Mouse (Mus musculus): ENCODE measurements around the gene 3425401B19Rik.
A peak's percentile ranks its signal among the peaks of the same experiment; 100 is the strongest.

The 3425401B19Rik gene

DNA sequence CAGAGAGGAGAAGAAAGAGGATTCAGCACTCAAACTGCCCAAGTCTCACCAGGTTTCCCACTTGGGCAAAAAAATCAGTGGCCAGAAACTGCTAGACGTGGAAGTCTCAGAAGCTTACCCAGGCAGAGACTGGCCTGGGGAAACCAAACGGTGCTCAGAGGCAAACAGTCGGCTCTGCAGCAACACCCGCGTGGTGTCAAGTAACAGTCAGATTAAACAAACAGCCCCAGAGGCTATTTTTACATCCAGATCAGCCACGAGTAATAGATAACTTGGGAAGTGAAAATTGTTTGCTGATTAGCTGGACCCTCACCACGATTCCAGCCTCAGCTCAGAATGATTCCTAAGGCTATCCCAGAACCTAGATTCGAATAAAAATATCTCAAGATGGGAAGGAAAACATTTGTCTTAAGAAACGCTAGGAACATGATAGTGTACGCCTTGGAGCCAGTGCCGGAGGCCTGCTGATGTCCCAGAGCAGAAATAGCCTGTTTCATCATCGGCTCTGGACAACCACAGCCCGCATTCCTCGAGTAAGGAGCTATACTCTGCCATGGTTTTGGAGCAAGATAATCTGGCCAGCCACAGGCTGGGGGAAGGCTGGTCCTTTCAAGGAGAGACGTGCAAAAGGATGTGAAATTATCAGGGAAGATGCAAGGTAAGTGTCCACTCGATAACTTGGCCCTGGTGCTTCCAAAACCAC, at the start of gene 3425401B19Rik:
3425401B19Rik (minus strand) TSS at position 170 of the 703 bp plus-strand sequence.
- DNase-seq = peak in 1 of 2 experiments; percentile 2

DNA sequence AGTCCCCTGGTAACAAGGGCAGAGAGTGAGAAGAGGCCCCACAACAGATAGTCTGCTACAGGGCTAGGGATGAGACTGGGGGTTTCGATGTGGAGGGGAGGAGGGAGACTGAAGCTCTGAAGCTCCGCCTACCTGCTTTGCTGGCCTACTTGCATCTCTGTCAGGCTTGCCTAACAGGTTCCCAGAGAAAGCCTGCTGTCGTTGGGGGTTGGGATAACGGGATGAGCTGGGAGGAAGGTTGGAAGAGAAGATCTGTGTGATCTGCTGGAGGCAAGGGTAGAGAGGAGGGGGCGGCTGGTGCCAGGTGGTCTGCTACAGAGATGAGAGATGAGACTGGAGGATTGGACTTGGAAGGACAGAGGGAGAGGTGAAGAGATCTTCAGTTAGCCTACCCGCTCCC, 47.9 kb upstream of the 3425401B19Rik start:
- no peak for DNase-seq

DNA sequence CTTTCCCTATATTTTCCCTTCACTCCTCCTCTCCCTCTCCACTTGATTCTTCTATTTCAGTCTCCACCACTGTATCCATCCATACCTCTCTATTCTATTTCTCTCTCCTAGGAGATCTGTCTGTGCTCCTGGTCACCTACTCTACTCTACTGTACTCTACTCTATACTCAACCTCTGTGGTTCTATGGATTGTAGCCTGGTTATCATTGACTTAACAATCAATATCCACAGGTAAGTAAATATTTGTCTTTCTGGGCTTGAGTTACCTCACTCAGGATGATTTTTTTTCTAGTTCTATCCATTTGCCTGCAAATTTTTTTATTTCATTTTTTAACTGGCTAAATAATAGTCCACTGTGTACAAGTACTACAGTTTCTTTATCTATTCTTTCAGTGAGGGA, 41.8 kb upstream of the 3425401B19Rik start:
- DNase-seq = no peak

DNA sequence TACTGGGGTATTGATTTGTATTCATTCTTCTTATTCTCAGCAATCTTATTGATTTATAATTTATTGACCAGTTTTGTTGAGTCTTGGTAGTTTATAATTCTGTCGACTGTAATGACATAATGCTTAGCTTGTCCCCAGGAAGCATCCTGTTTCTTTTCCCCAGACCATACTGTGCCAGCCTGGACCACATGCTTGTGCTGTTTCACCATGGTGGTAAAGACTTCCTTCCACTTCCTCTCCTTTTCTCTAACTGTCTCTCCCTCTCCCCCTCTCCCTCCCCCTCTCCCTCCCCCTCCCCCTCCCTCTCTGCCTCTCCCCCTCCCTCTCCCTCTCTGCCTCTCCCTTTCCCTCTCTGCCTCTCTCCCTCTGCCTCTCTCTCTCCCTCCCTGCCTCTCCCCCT, 36.4 kb upstream of the 3425401B19Rik start:
- no peak for DNase-seq

DNA sequence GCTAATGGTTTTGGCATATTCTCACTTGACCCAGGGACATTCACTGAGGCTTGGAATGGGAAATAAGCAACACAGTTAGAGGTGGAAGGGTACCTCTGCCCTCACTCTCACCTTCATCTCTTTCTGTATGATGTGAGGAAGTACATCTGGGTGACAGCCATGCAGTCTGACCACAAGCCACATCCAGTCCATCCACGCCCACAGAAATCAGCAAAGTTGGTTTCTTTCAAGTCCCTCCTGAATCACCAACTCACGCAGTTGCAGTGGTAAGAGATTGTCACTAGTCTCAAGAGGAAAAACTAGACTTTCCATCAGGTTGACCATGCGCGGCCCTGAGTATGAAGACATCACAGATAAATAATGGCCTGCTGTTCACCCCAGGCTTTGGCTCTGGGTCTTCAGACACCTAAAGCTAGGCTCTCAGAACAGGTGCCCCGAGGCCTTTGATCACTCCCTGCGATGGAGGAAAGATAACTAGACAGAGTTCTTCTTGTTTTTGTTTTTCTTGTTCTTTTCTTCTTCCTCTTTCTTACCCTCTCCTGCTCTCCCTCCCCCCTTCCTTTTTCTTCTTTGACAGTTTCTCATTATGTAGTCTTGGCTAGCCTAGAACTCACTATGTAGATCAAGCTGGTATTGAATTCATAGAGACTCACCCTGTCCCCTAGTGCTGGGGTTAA, 31.8 kb upstream of the 3425401B19Rik start:
- no peak for DNase-seq

DNA sequence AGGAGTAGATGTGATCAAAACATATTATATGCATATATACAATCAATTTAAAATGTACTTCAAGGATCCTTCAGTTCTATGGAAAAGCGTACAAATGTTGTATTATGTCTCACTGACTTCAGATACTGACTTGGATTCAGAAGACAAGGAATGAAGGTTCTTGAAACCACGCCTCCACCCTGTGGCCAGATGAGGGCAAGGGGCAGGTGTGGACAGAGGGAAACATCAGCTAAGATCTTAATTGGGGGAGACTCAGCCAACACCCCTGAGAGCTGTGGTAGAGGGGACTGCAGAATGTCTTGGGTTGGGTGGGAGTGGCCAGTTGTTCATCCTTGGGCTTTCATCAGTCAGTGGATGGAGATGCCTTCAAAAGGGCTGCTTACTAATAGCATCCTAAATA, 30.4 kb upstream of the 3425401B19Rik start:
- DNase-seq = no peak

DNA sequence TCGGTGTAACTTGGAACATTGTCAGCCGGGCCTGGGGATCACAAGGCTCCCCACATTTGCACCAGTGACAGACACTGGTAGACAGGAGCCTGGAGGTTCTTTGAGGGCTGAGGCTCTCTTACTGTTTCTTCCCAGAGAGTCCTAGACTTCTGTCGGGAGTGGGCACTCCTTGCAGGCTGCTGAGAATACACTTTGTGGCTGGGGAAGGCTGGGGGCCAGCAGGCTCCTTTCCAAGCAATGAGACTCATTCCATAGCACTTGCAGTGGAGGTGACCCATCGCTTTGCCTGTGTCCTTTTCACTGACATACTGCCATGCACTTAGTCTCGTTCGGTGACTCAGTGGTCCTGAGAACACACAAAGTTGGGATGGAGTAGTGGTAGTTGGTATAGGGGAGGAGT, 30.0 kb upstream of the 3425401B19Rik start:
- no peak for DNase-seq

DNA sequence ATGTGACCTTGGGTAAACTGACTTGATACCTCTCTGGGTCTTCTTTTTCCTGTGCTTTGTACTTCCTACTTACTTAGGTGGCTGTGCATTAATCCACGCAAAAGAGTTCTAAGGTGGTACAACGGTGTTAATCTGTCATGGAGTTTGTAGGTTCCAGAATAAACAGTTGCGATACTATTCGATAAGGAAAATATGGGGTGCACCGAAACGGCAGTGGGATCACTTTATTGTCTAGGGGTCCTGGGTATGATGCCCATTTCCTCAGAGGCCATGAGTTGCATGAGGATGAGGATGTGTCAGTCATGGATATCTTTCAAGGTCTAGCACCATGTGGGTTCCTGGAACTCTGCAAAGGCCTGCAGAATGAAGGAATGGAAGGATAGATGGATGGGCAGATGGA, 24.8 kb upstream of the 3425401B19Rik start:
- DNase-seq = no peak

DNA sequence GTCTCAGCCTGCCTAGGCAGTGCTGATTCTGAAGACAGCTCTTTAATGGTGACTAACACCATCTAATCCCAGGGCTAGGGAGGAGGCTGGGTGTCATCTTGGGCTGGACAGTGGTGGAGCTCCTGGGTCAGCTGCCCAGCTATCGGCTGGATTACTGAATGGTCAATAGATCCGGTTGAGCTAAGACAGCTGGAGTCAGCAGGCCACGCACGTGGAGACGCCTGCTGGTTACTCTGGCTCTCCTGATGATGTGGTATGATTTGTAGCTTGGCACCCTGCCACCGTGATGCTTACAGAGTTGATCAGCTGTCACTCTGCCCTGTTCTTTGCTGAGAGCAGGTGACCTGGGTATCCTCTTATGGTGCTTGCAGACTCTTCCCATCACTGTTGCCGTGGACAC, 23.7 kb upstream of the 3425401B19Rik start:
- DNase-seq = no peak

DNA sequence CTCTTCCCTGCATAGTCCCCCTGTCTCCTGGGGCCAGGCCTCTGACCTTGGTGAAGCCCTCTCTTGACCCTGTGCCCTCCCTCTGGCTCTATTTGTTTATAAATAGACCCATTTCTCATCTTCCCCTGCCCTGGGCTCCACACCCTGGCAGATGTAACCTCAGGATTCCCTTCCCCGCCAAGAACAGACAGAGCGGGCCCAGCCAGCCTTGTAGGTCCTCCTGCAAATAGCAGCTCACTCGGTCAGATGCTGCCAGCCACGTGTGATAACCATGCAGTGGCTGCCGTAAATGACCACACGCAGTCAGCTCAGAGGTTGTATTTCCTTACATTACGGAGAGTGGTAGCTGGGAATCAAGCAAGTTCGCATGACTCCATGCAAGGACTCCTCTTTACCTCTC, 22.8 kb upstream of the 3425401B19Rik start:
- no peak for DNase-seq

DNA sequence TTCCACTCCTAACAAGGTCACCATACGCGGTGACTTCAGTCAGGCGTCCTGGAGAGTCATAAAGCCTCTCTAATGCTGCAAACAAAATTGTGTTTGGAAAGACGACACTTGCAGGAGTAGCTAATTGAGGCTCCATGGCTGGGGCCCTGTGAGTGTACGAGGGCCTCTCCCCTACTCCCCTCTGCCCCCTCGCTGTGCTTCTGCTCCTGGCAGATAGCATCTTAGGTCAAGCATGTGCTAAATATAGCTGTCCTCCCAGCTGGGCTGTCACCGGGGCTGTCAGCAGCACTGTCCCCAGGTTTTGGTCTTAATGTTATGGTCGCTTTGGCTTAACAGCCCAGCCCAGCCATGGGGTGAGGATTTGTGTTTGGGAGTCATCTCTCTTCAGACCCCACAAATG, 15.9 kb upstream of the 3425401B19Rik start:
- no peak for DNase-seq

DNA sequence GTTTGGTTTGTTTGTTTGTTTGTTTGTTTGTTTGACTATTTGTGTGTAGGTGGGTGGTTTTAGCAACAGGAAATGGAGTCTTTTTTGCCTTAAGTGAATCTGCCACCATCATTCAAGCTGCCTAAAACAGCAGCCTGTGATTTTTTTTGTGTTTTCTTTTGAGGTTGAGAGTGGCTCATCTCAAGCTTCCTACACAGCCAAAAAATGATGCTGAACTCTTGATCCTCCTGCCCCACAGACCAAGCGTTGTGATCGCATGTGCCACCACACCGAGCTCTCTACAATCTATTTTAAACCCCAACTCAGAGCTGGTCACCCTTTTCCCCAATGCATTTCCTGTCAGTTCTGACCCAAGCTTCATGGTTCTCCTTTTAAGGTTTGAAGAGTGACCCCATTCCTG, 13.5 kb upstream of the 3425401B19Rik start:
- DNase-seq = no peak

DNA sequence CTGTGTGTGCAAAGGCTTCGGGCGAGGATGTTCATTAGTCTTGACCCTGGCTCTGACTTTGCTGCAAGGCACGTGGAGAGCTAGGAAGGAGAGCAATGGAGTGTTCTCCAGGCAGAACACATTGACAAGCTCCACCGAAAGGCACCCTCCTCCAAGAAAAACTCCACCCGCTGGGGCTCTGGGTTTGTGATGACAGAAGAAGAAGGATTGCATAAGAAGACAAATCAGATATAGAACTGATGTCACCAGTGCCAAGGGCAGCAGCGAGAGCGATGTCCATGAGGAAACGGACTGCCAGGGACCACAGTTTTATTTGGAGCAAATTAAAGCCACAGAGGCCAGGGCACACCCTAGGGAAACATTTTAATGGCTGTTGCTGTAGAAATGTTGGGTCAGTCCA, 12.7 kb upstream of the 3425401B19Rik start:
- DNase-seq = no peak

DNA sequence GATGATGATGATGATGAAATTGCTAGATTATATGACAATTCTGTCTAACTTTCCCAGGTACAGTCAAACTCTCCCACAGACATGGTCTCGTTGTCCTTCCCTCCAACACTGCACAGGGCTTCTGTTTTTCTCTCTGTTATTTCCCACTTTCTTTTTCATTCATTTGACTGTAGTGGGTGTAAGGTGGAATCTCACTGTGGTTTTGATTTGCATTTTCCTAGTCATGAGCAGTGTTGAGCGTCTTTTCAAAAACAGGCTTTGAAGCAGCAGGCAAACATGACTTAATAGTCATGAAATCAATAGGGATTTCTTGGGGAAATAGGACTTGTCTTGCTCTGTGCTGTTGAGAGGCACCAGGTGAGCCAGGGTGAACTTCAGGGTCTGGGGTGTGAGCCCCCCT, 11.3 kb upstream of the 3425401B19Rik start:
- no peak for DNase-seq

DNA sequence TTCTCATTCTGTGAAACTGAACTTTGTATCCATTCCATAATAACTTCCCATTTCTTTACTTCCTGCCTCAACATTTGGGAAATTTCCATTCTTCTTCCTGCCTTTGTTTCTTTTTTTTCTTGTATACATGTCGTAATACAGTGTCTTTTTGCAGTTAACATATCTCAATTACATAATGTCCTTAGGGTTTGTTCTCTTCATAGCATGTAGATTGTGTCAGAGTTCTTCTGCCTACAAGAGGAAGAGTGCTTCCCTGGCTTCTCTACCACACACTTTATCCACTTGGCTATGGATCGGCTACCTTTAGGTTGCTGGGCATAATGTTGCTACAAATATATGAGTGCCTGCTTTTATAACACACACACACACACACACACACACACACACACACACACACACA, 10.8 kb upstream of the 3425401B19Rik start:
- DNase-seq = no peak

DNA sequence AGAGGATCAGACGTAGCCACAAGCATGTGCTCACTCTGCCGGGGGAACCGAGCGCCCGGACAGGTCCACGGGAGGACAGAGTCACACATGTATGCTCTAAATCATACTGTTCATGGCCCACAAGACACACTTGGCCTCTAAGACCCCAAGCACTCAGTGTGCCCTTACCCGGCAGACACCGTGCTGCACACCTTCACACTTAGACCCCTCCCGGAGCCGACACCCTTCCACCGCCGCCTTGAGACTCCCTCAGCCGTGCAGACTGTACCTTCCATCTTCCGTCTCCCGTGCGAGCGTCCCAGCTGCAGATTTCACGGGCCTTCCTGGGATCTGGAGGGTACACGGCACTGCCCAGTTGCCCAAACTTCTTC, 373 bp downstream of the 3425401B19Rik start:
- no peak for DNase-seq

DNA sequence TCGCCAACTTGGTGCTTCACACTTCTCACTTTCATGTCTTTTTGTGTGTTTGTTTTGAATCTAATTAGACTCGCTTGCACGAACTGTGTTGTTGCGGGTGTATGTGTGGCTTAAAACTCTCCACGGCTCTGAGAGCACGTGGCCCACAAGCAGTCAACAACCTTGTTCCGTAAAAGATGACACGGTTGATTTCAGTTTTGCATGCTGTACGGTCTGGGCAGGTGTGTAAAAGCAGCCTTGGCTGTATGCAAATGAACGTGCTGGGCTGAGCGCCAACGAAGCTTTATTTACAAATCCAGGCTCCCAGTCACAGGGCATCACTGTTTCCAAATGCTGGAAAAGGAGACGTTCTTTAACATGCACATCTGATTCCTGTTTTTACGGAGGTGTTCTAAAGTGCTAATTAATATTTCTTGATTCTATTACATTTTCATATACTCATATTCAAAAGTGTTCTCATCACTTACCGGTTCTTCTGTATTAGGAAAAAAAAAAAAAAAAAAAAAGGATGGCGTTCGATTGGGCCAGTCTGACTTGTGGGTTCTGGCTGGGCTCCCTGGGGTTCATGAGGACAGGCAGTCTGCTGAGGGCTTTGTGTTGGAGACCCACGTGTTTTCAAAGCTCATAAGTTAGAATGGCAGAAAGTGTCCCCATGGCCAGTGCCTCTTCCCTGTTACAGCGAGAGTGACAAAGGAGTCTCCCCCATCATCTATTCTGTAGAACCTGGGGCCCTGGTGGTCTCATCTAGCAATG, 935 bp downstream of the 3425401B19Rik start:
- no peak for DNase-seq

DNA sequence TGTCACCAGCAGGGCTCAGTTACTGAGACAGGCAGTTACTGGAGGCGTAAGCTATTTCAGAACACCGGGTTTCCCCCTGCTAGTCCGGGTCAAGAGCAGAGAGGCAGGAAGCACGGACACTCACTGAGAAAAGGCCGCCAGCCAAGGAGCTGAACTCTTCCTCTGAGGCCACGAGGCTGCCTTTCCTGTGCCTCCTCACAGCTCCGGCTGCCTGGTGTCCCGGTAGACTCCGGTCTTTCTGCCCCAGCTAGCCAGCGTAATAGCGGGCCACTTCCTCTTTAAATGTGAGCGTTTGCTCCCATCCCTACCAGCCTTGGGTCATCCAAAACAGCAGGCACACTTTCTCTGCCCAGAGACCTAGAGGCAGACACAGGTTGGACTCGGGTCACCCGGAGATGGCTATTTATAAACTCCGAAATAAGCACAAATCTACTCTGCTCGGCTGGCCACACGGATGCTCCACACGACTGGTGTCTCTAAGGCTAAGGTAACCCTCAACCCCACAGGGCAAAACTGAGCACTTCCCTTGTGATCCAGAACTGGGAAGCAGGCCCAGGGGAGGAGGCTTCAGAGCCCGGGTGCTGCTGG, 1.7 kb downstream of the 3425401B19Rik start:
- DNase-seq = peak in 1 of 2 experiments; percentile 27

DNA sequence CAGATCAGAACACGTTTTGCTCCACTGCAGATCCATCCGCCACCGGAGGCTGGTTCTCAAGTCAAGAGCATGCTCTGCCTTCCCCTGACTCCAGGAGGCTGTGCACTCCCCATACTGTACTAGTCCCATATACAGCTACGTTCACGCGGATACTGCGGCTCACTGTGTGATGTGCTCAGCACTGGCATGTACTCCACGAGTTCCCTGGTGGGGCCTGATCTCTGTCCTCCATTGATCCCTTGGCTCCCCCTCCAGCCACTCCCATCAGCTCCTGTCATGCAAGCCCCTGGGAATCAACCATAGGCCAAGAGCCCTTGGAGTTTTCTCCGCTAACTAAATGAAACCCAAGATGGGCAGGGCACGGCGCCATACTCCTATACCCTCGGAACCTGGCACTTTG, 2.6 kb downstream of the 3425401B19Rik start:
- no peak for DNase-seq

DNA sequence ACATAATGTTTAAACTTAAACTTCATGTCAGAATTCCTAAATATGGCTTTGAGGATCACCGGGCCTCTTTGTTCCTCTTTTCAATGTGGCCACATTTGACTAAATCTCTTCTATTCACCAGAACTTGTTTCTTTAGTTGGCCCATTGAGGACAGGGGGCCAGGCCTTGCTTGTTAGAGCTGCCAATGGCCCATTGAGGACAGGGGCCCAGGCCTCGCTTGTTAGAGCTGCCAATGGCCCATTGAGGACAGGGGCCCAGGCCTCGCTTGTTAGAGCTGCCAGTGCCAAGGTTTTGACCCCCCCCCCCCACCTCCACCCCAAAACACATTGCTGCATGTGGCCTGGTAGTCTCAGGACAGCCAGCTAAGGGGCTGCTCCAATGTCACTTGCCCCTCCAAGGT, 3.5 kb downstream of the 3425401B19Rik start:
- DNase-seq = no peak

DNA sequence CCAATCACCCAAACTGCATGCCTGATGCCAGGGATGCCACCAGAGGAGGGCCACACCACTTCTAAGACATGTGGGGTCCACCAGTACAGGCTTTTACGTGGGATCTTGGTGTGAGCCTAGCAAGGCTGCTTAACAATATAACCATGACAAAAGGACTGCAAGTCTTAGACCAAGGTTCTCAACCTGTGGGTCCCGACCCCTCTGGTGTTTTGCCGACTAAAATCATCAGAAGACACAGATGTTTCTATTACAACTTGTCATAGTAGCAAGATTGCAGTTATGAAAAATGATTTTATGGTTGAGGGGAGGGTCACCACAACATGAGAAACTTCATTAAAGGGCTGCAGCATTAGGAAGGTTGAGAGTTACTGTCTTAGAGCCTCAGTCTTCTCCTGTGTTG, 6.5 kb downstream of the 3425401B19Rik start:
- no peak for DNase-seq

DNA sequence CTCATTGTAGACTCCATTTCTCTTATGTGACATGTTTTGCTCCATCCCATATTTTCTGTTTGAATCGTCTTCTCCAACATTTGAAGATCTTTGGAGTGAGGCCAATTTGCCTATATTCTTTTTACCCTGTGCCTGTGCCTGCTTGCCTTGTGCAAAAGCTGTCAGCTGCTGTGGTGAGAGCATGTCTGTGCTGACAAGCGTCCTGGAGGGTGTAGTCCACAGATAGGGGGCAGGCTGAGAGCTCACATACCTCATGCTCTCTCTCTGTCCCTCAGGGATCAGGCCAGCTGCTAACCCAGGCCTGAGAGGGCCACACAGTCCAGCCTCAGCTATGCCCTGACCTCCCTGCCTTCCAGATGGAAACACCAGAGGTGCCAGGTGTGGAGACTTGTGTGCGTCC, 11.9 kb downstream of the 3425401B19Rik start:
- no peak for DNase-seq

DNA sequence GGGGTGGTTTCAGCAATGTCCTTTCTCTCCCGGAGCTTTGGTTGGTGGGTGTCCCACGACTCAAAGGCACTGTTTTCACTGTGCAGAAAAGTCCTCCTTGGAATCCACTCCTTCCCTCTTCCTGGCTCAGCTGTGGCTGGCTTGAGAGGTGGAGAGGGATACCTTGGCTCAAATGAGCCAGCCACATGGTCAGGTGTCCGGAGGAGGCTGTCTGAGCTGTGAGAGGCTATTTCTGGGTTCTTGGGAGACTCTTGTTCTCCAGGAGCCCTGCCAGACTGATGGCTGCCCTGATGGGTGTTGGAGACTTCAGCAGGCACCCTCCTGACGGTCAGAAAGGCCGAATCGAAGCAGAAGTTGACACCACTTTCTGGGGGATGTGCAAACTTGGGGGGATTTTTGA, 22.0 kb downstream of the 3425401B19Rik start:
- DNase-seq = no peak

DNA sequence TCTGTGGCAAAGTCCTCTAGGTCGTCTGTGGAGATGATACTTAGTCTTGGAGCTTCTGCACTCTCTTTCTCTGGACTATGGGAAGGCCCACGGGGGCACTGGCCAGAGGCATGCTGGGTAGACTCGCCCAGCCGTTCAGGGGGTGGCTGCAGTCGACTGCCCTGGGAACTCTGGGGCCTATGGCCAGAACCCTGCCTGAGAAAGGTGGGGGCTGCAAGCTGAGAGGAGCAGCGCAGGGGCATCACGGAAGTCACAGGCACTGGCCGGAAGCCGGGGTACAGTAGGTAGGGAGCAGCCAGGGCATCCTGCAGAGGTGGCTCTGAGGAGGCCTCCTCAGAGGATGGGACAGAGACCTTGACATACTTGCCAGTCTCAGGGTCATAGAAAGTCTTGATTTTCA, 25.3 kb downstream of the 3425401B19Rik start:
- DNase-seq = no peak

All from lung, adult 18-20 months (tissue).